8 mouse cellular contexts compared by ENCODE assay signal in genomic region chr5:5693541-5693955, GRCm38 (mm10). TPM values are rescaled to one million over a fixed set of nuclear protein-coding genes. Genes with fewer than 3 reads are reported as not detected.
DNase-seq lines count a peak whose midpoint lies in the region; ATAC-seq lines count a peak whose summit lies in the region.

No protein-coding gene starts in this region.

- peak overlapping the region; percentile 63 for H3K4me2 ChIP-seq in hindbrain, embryonic 16.5 days (ENCODE audit: low read length)
- peak overlapping the region; percentile 90 for H3K4me2 ChIP-seq in midbrain, embryonic 16.5 days (ENCODE audit: low read length)

- peak; percentile 25 for DNase-seq in cerebellum, adult 11-12 months
- no peak for DNase-seq in cerebellum, adult 9-11 months
- peak; percentile 36 for DNase-seq in retina, adult 2 months (ENCODE audit: low read depth, low spot score)
- no peak for DNase-seq in retina, postnatal 1 day
- no peak for DNase-seq in thymus, postnatal 14 days
- no peak for DNase-seq in left cerebral cortex, postnatal 14 days (ENCODE audit: low spot score in 2 of 2)

- peak; percentile 77 for ATAC-seq in hindbrain, embryonic 16.5 days
- ATAC-seq in midbrain, embryonic 16.5 days = peak; percentile 72

- H3K36me3 ChIP-seq in hindbrain, embryonic 16.5 days (ENCODE audit: control insufficient read depth, insufficient read depth, low read length) = no peaks in the 10 kb centered on the region
- H3K36me3 ChIP-seq in midbrain, embryonic 16.5 days (ENCODE audit: control insufficient read depth, insufficient read depth, low read length) = no peaks in the 10 kb centered on the region

- no peaks in the 10 kb centered on the region for H3K27me3 ChIP-seq in hindbrain, embryonic 16.5 days (replicated peaks; ENCODE audit: control insufficient read depth, insufficient read depth, low read length)
- no peaks in the 10 kb centered on the region for H3K27me3 ChIP-seq in midbrain, embryonic 16.5 days (ENCODE audit: control insufficient read depth, insufficient read depth, low read depth, low read length)

- peak overlapping the region; percentile 39 for H3K27ac ChIP-seq in hindbrain, embryonic 16.5 days (ENCODE audit: low read depth, low read length)
- H3K27ac ChIP-seq in midbrain, embryonic 16.5 days (ENCODE audit: low read length) = peak overlapping the region; percentile 58

- H3K9ac ChIP-seq in hindbrain, embryonic 16.5 days (ENCODE audit: low read depth, low read length) = peak overlapping the region; percentile 93
- H3K9ac ChIP-seq in midbrain, embryonic 16.5 days (ENCODE audit: low read depth, low read length) = peak overlapping the region; percentile 83

- intact Hi-C loops in left cerebral cortex, postnatal 14 days (cut with DNase I) = no loop called here

- H3K4me3 ChIP-seq in hindbrain, embryonic 16.5 days (ENCODE audit: low read length) = peak overlapping the region; percentile 88
- H3K4me3 ChIP-seq in midbrain, embryonic 16.5 days (ENCODE audit: low read depth, low read length) = peak overlapping the region; percentile 83

- H3K9me3 ChIP-seq in hindbrain, embryonic 16.5 days (ENCODE audit: control insufficient read depth, low read length) = no peaks in the 10 kb centered on the region
- no peaks in the 10 kb centered on the region for H3K9me3 ChIP-seq in midbrain, embryonic 16.5 days (replicated peaks; ENCODE audit: control insufficient read depth, low read length, poor library complexity, severe bottlenecking)

- 0 out of 2 replicates have a peak, but pooled peaks cover 4% of the 10 kb centered on the region for H3K4me1 ChIP-seq in hindbrain, embryonic 16.5 days (ENCODE audit: control insufficient read depth, insufficient read depth, low read depth, low read length)
- no peaks in the 10 kb centered on the region for H3K4me1 ChIP-seq in midbrain, embryonic 16.5 days (ENCODE audit: control insufficient read depth, insufficient read depth, low read length)

- 1% methylated on average over 16 of the region's 29 CpGs for WGBS in hindbrain, embryonic 16.5 days
- WGBS in midbrain, embryonic 16.5 days = 0% methylated on average over 25 of the region's 29 CpGs

RNA-seq across cellular contexts. Expression of gene Steap2, which starts 0.8 kb away (rescaled TPM):
- polyA plus RNA-seq in hindbrain, embryonic 16.5 days (2015; fragmentation: Nextera tagmentation; extraction: Ambion mirVana) = 6.2 and 6.5 TPM in 2 replicates
- polyA plus RNA-seq in midbrain, embryonic 16.5 days (2015; fragmentation: Nextera tagmentation; extraction: Ambion mirVana) = 5.6 and 5.8 TPM in 2 replicates
- total RNA-seq in left cerebral cortex, postnatal 14 days (2021) = 10 to 100 TPM in 1 of 2 experiments, 1 to 10 TPM in 1; 8.5 to 11.1 TPM

RNA-seq across cellular contexts. Expression of gene Cfap69, which starts 29.5 kb away (rescaled TPM):
- polyA plus RNA-seq in hindbrain, embryonic 16.5 days (2015; fragmentation: Nextera tagmentation; extraction: Ambion mirVana) = 8.3 and 10.8 TPM in 2 replicates
- polyA plus RNA-seq in midbrain, embryonic 16.5 days (2015; fragmentation: Nextera tagmentation; extraction: Ambion mirVana) = 9.9 and 11.4 TPM in 2 replicates
- 10 to 100 TPM; 21.6 to 23.0 TPM for total RNA-seq in left cerebral cortex, postnatal 14 days (2021)

RNA-seq across cellular contexts. Expression of gene Steap1, which starts 55.6 kb away (rescaled TPM):
- polyA plus RNA-seq in hindbrain, embryonic 16.5 days (2015; fragmentation: Nextera tagmentation; extraction: Ambion mirVana) = 2.2 and 2.8 TPM in 2 replicates
- 0.73 and 1.6 TPM in 2 replicates for polyA plus RNA-seq in midbrain, embryonic 16.5 days (2015; fragmentation: Nextera tagmentation; extraction: Ambion mirVana)
- total RNA-seq in left cerebral cortex, postnatal 14 days (2021) = under 1 TPM; 0.97 to 0.99 TPM

Comparison
In these comparisons a context has a peak if more than half of its experiments do, and no peak if none do; other contexts are left out.
1. DNase-seq: peak in cerebellum, adult 11-12 months (single experiment) and retina, adult 2 months (single experiment); none in cerebellum, adult 9-11 months (single experiment), retina, postnatal 1 day (single experiment), thymus, postnatal 14 days (single experiment) and left cerebral cortex, postnatal 14 days (0 of 2).